Mouse (Mus musculus): Measurements from ENCODE around the gene 2900026A02Rik.
A peak's percentile ranks its signal among the peaks of the same experiment; 100 is the strongest.

The 2900026A02Rik gene

GRCm38 (mm10) chr5:113092406-113092805 lies 128.6 kb downstream of the 2900026A02Rik start:
- DNase-seq (ENCODE audit: low spot score): no peak

- DNase-seq (ENCODE audit: low spot score): peak; percentile 78
Measured at GRCm38 (mm10) chr5:113091162-113091561, 129.9 kb downstream of the 2900026A02Rik start.

- DNase-seq (ENCODE audit: low spot score): no peak
Measured at GRCm38 (mm10) chr5:113090750-113091149, 130.3 kb downstream of the 2900026A02Rik start.

- no peak for DNase-seq (ENCODE audit: low spot score)
Measured at GRCm38 (mm10) chr5:113090077-113090690, 130.9 kb downstream of the 2900026A02Rik start.

- no peak for DNase-seq (ENCODE audit: low spot score)
Measured at GRCm38 (mm10) chr5:113087465-113087864, 133.6 kb downstream of the 2900026A02Rik start.

- no peak for DNase-seq (ENCODE audit: low spot score)
Measured at GRCm38 (mm10) chr5:113086990-113087389, 134.0 kb downstream of the 2900026A02Rik start.

- DNase-seq (ENCODE audit: low spot score): no peak
Measured at GRCm38 (mm10) chr5:113086439-113086838, 134.6 kb downstream of the 2900026A02Rik start.

GRCm38 (mm10) chr5:113085931-113086330 lies 135.1 kb downstream of the 2900026A02Rik start:
- DNase-seq (ENCODE audit: low spot score): no peak

GRCm38 (mm10) chr5:113084309-113084708 lies 136.7 kb downstream of the 2900026A02Rik start:
- no peak for DNase-seq (ENCODE audit: low spot score)

GRCm38 (mm10) chr5:113082356-113083168 lies 138.5 kb downstream of the 2900026A02Rik start:
- DNase-seq (ENCODE audit: low spot score): no peak

- no peak for DNase-seq (ENCODE audit: low spot score)
Measured at GRCm38 (mm10) chr5:113081439-113081838, 139.6 kb downstream of the 2900026A02Rik start, which contains the start of gene Crybb3. TSS of gene Crybb3 (minus strand) at chr5:113081584.

GRCm38 (mm10) chr5:113081020-113081419 lies 140.0 kb downstream of the 2900026A02Rik start:
- no peak for DNase-seq (ENCODE audit: low spot score)

- DNase-seq (ENCODE audit: low spot score): peak; percentile 67
Measured at GRCm38 (mm10) chr5:113079783-113080182, 141.3 kb downstream of the 2900026A02Rik start.

GRCm38 (mm10) chr5:113078686-113079085 lies 142.3 kb downstream of the 2900026A02Rik start:
- peak; percentile 32 for DNase-seq (ENCODE audit: low spot score)

- no peak for DNase-seq (ENCODE audit: low spot score)
Measured at GRCm38 (mm10) chr5:113070017-113070416, 151.0 kb downstream of the 2900026A02Rik start, which contains the start of gene Crybb2. TSS of gene Crybb2 (minus strand) at chr5:113070117.

- DNase-seq (ENCODE audit: low spot score): peak; percentile 89
Measured at GRCm38 (mm10) chr5:113054308-113054707, 166.7 kb downstream of the 2900026A02Rik start.

- no peak for DNase-seq (ENCODE audit: low spot score)
Measured at GRCm38 (mm10) chr5:113050581-113051185, 170.4 kb downstream of the 2900026A02Rik start.

- DNase-seq (ENCODE audit: low spot score): peak; percentile 35
Measured at GRCm38 (mm10) chr5:113049876-113050275, 171.2 kb downstream of the 2900026A02Rik start.

- DNase-seq (ENCODE audit: low spot score): no peak
Measured at GRCm38 (mm10) chr5:113045511-113046273, 175.3 kb downstream of the 2900026A02Rik start.

GRCm38 (mm10) chr5:113043531-113043930 lies 177.5 kb downstream of the 2900026A02Rik start:
- DNase-seq (ENCODE audit: low spot score): no peak

GRCm38 (mm10) chr5:113041567-113042071 lies 179.4 kb downstream of the 2900026A02Rik start:
- peak; percentile 71 for DNase-seq (ENCODE audit: low spot score)

- no peak for DNase-seq (ENCODE audit: low spot score)
Measured at GRCm38 (mm10) chr5:113040776-113041175, 180.3 kb downstream of the 2900026A02Rik start.

All from retina, embryonic 14.5 days (tissue).